Mouse (Mus musculus): ENCODE data around the gene Sqstm1. TPM values are rescaled to one million over a fixed set of nuclear protein-coding genes. Genes with fewer than 3 reads are reported as not detected.

The Sqstm1 gene
- polyA plus RNA-seq, 1 experiment, result 414 TPM

DNA sequence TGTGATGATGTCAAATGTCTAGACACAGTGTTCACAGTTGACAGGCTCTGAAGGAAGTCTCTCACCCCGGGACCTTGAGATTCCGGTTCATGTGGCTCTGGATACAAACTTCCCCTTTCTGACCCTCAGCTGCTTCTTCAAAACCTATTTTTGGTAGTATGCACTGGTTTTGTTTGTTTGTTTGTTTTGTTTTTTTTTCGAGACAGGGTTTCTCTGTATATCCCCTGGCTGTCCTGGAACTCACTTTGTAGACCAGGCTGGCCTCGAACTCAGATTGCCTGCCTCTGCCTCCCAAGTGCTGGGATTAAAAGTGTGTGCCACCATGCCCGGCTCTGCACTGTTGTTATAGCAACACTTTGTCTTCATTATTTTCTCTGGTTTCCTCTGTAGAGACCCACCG is 33.3 kb upstream of the Sqstm1 start:
- H3K4me1 ChIP-seq (ENCODE audit: control insufficient read depth, insufficient read depth, low read length), result no peaks in the 10 kb centered on the region
- no peak overlapping the region; the same call in 1 of the 2 replicates for H3K27ac ChIP-seq (ENCODE audit: insufficient read depth, low read length)
- TF ChIP-seq POLR2A (IDR thresholded peaks at IDR 0.05; ENCODE audit: extremely low read depth, insufficient read depth, low read length), result no peak
- no peak for TF ChIP-seq CTCF (IDR thresholded peaks at IDR 0.05; ENCODE audit: extremely low read depth, insufficient read depth, low read length)
- H3K4me3 ChIP-seq (ENCODE audit: insufficient read depth, low read length), result no peak overlapping the region

DNA sequence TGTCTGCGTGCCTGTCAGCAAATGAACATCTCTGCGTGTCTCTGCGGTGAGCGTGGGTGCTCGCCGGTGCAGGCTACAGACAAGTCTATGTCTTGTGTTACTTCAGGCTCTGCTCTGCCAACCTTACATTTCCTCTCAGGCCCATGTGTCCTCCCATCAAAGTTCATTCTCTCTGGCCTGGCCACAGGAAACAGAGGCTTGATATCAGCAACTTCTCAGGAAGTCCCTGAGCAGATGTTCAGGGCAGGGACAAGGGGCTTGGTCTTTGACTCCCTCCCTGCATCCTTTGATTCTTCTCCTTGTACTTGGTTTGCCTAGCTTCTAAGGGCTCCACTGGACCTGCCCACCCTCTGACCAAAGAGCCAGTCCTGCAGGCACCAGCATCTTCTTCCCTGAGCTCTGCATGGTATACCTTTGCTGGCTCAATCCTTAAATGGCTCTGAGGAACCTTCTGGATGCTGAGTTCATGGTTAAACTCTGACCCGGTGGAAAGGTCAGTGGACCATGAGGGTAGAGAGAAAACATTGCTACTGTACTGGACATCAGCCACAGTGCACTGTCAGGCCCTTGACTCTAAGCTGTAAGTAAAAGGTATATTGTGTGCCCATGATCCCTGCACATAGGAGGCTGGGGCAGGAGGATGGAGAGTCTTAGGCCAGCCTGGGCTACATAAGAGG is 29.7 kb upstream of the Sqstm1 start:
- no peak for TF ChIP-seq CTCF (IDR thresholded peaks at IDR 0.05; ENCODE audit: extremely low read depth, insufficient read depth, low read length)
- no peak for TF ChIP-seq POLR2A (IDR thresholded peaks at IDR 0.05; ENCODE audit: extremely low read depth, insufficient read depth, low read length)
- no peak overlapping the region for H3K27ac ChIP-seq (ENCODE audit: insufficient read depth, low read length)

DNA sequence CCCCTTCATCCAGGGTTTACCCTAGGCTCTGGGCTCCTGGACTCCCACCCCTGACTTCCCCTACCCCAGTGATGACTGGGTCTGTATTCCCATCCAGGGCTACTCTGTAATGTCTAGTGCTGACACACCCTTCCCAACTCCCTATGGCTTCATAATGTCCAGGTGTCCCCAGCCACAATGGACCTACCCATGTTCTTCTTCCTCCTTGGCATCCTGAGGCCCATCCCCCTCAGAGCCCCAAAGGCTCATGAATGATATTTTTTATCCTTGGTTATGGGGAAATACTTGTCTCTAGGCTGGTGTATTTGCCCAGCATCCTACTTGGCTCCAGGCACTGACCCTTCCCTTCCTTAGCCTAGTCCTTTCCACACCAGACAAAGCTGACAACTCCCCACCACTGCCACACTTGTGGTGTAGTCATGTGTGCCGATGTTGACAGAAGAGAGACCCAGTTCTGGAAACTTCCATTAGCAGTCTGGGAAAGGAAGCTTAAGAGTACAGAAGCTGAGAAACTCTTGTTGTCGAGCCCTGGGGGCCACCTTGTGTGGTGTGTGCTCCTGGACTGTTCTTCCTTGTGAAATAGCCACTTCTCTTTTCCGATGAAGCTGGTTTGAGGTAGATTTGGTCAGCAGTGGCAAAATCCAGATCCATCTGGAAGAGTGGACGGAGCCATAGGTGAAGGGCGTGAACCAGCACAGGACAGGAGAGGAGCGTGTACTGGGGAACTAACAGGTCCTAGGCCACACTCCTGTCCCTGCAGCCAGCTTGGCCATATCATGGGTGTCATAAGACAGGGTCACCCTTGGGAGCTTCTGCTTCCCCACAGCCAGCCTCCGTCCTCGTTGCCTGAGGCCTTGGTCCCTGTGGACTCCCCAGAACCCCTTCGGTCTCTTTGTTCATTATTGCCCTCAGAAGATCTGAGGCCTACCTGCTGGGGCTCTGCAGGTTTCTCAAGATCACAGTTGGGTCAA is 28.5 kb upstream of the Sqstm1 start:
- Histone ChIP-seq H3K27ac (ENCODE audit: insufficient read depth, low read length) (no peak overlapping the region), H3K4me1 (ENCODE audit: control insufficient read depth, insufficient read depth, low read length) (peaks cover 5% of the 10 kb centered on the region; the same call in 1 of the 2 replicates), H3K4me3 (ENCODE audit: insufficient read depth, low read length) (no peak overlapping the region)
- no peak for TF ChIP-seq CTCF (IDR thresholded peaks at IDR 0.05; ENCODE audit: extremely low read depth, insufficient read depth, low read length)
- TF ChIP-seq POLR2A (IDR thresholded peaks at IDR 0.05; ENCODE audit: extremely low read depth, insufficient read depth, low read length), result no peak

More for the DNA sequence above, 29.7 kb upstream of the Sqstm1 start:
- peaks cover 5% of the 10 kb centered on the region; the same call in 1 of the 2 replicates for H3K4me1 ChIP-seq (ENCODE audit: control insufficient read depth, insufficient read depth, low read length)
- no peak overlapping the region for H3K4me3 ChIP-seq (ENCODE audit: insufficient read depth, low read length)

DNA sequence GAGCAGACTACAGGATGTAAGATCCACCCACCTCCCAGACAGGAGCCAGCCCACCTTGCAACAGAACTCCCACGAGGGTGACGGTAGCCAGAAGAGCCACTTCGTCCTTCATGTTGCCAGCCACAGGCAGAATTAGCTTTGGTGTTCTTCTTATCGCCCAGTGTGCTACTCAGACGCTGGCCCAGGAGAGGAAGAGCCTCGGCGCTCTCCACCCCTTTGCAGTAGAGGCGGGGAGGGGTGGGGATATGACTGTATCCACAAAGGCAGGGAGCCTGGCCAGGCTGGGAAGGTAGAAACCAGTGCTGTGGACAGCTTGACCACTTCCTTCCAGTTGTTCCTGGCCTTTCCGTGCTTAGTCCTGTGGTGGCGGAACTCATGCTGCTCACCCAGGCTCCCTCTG is 27.7 kb upstream of the Sqstm1 start, which contains the start of gene Ltc4s:
Gene Ltc4s (minus strand): TSS at position 293 of the 400 bp plus-strand sequence.
- Histone ChIP-seq H3K4me1 (ENCODE audit: control insufficient read depth, insufficient read depth, low read length) (peaks cover 5% of the 10 kb centered on the region; the same call in 1 of the 2 replicates), H3K27ac (ENCODE audit: insufficient read depth, low read length) (no peak within 1 kb of the TSS), H3K4me3 (ENCODE audit: insufficient read depth, low read length) (peak within 1 kb of the TSS; percentile 38; the same call in 1 of the 2 replicates)
- TF ChIP-seq POLR2A (IDR thresholded peaks at IDR 0.05; ENCODE audit: extremely low read depth, insufficient read depth, low read length), result no peak
- TF ChIP-seq CTCF (IDR thresholded peaks at IDR 0.05; ENCODE audit: extremely low read depth, insufficient read depth, low read length), result no peak

DNA sequence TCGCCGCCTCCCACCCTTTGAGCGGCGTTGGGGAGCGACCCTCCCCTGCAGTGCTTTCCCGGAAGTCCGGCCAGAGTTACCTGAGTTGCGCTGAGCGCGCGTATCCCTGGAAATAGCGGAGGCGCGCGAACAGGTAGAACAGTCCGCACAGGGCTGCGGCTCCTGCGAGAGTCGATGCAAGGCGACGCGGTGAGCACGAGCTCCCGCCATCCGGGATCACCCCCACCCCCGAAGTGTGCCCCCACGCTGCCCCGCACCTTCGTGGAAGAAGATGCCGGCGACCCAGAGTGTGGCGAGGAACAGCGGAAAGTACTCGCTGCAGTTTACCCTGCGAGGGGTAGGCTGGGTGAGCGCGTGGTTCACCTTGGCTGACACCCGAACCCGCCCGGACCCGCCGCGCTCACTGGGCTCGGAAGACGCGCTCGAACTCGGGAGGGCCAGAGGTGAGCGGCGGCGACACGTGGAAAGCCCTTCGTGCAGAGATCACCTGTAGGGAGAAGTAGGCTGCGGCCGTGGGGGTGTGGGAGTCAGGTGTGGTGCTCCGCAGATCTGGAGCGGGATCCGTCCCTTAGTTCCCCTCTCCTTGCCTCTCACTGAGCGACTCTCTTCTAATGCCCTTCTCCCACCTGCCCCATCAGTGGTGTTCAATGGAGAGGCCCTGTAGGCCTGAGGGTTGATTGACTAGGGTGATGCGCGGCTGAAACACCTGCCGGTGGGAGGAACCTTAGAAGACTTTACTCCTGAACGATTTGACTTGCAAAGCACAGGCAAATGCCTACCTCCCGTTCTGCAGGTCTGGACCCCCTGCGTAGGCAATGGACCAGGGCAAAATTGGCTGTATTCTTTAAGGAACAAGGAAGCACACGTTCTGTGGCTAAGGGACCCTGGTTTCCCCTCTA is 26.6 kb upstream of the Sqstm1 start:
- no peak for TF ChIP-seq CTCF (IDR thresholded peaks at IDR 0.05; ENCODE audit: extremely low read depth, insufficient read depth, low read length)
- TF ChIP-seq POLR2A (IDR thresholded peaks at IDR 0.05; ENCODE audit: extremely low read depth, insufficient read depth, low read length), result no peak
- Histone ChIP-seq H3K4me1 (ENCODE audit: control insufficient read depth, insufficient read depth, low read length) (peaks cover 5% of the 10 kb centered on the region; the same call in 1 of the 2 replicates), H3K27ac (ENCODE audit: insufficient read depth, low read length) (no peak overlapping the region), H3K4me3 (ENCODE audit: insufficient read depth, low read length) (peak overlapping the region; percentile 38)

DNA sequence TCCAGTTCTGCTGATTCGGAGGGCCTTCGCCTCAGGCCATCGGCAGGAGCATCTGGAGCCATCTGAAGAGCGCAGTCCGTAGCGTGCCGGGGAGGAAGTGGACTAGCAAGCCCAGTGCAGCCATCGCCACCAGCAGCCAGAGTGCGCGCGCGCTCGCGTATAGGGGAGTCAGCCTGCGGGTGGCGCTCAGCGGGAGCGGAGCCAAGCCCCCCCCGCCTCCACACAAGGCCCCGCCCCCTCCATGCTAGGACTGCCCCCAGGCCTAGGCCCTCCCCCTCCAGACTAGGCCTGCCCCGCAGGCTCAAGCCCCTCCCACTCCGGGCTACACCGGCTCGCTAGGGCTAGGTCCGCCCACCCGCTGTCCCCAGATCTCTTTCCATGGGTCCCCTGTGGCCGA is 25.9 kb upstream of the Sqstm1 start:
- TF ChIP-seq POLR2A (IDR thresholded peaks at IDR 0.05; ENCODE audit: extremely low read depth, insufficient read depth, low read length) (no peak), CTCF (IDR thresholded peaks at IDR 0.05; ENCODE audit: extremely low read depth, insufficient read depth, low read length) (no peak)
- peaks cover 5% of the 10 kb centered on the region; the same call in 1 of the 2 replicates for H3K4me1 ChIP-seq (ENCODE audit: control insufficient read depth, insufficient read depth, low read length)
- H3K27ac ChIP-seq (ENCODE audit: insufficient read depth, low read length), result no peak overlapping the region
- peak overlapping the region; percentile 38 for H3K4me3 ChIP-seq (ENCODE audit: insufficient read depth, low read length)

DNA sequence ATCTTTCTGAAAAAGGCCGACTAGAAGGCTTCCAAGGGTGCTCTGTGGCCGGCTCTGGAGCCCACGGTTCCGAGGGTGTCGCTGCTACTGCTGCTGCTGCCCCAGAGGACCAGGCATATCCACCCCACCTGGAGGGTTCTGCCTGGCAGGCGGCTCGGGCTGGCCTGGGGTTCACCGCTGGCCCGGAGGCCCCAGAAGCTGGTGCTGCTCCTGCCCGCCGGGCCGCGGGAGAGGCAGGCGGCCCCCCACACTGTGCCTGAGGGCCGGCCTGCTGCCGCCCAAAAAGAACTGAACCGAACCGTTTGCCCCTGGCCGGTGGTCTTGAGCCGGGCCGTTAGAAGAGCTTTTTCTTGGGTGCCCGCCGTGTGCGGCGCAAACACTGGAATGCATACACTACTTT is 24.0 kb upstream of the Sqstm1 start:
- no peak overlapping the region for H3K27ac ChIP-seq (ENCODE audit: insufficient read depth, low read length)
- H3K4me1 ChIP-seq (ENCODE audit: control insufficient read depth, insufficient read depth, low read length), result peaks cover 5% of the 10 kb centered on the region; the same call in 1 of the 2 replicates
- TF ChIP-seq POLR2A (IDR thresholded peaks at IDR 0.05; ENCODE audit: extremely low read depth, insufficient read depth, low read length) (no peak), CTCF (IDR thresholded peaks at IDR 0.05; ENCODE audit: extremely low read depth, insufficient read depth, low read length) (no peak)
- no peak overlapping the region for H3K4me3 ChIP-seq (ENCODE audit: insufficient read depth, low read length)

DNA sequence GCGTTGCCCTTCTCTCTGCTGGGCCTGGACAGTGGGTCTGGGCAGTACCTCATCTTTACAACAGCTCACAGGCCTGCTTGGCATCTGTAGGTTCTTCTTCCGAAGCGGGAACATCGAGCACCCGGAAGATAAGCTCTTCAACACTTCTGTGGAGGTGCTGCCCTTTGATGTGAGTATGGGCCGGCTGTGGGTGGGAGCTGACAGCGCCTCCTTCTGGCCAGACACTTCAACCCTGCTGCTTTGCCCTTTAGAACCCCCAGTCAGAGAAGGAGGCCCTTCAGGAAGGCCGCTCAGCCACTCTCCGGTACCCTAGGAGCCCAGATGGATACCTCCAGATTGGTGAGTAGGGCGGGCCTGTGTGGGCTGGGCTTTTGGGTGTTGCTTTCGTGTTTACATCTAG is 23.4 kb upstream of the Sqstm1 start:
- no peak overlapping the region for H3K4me3 ChIP-seq (ENCODE audit: insufficient read depth, low read length)
- H3K27ac ChIP-seq (ENCODE audit: insufficient read depth, low read length), result no peak overlapping the region
- peaks cover 5% of the 10 kb centered on the region; the same call in 1 of the 2 replicates for H3K4me1 ChIP-seq (ENCODE audit: control insufficient read depth, insufficient read depth, low read length)
- TF ChIP-seq CTCF (IDR thresholded peaks at IDR 0.05; ENCODE audit: extremely low read depth, insufficient read depth, low read length) (no peak), POLR2A (IDR thresholded peaks at IDR 0.05; ENCODE audit: extremely low read depth, insufficient read depth, low read length) (no peak)

All from cortical plate, adult 2 months (tissue).